Mouse (Mus musculus) testis, adult 2 months (tissue): ENCODE data around the gene Rdm1. TPM values are rescaled to one million over a fixed set of nuclear protein-coding genes. Genes with fewer than 3 reads are reported as not detected.

Experiments used
- H3K27ac ChIP-seq: fragments of 200-500 bp; 2 replicates; pipeline ENCODE4 v1.5.1; 2012; ENCODE audit warnings: low read depth, low read length; ENCODE audit not compliant: control insufficient read depth, insufficient read depth
- H3K27me3 ChIP-seq: fragments of 200-500 bp; 2 replicates; pipeline ENCODE4 v1.6.1; 2012; ENCODE audit warnings: mild to moderate bottlenecking, low read length, moderate library complexity; ENCODE audit not compliant: control insufficient read depth, insufficient read depth
- H3K36me3 ChIP-seq: fragments of 200-500 bp; 2 replicates; pipeline ENCODE4 v1.6.1; 2012; ENCODE audit warnings: mild to moderate bottlenecking, low read length; ENCODE audit not compliant: control insufficient read depth, insufficient read depth
- H3K4me1 ChIP-seq: fragments of 200-500 bp; 2 replicates; pipeline ENCODE4 v1.6.1; 2012; ENCODE audit warnings: low read length; ENCODE audit not compliant: control insufficient read depth, insufficient read depth
- H3K4me3 ChIP-seq: fragments of 200-500 bp; 2 replicates; pipeline ENCODE4 v1.5.1; 2012; ENCODE audit warnings: low read depth, mild to moderate bottlenecking, low read length, moderate library complexity, mixed read lengths; ENCODE audit not compliant: control insufficient read depth
- CTCF ChIP-seq: fragments of 200-500 bp; IDR thresholded peaks from 2 replicates; pipeline ENCODE4 v1.5.1; 2012; ENCODE audit warnings: low read depth, mild to moderate bottlenecking, inconsistent platforms, low read length, moderate library complexity; ENCODE audit not compliant: control insufficient read depth, insufficient read depth, insufficient replicate concordance
- POLR2A ChIP-seq: fragments of 200-500 bp; IDR thresholded peaks from 2 replicates; pipeline ENCODE4 v1.6.1; 2012; ENCODE audit warnings: low read depth, mild to moderate bottlenecking, inconsistent platforms, low read length, moderate library complexity; ENCODE audit not compliant: control insufficient read depth
- polyA plus RNA-seq: library from polyadenylated mRNA; depleted of rRNA; stranded (reverse); fragments of >200 nt; gene quantifications from 2 replicates; pipeline ENCODE4 v1.2.3, GENCODE M21; 2012; rRNA removed

Gene Rdm1
- polyA plus RNA-seq, 1 experiment: 7.8 TPM

GRCm38 (mm10) chr11:101681968-101682367 is 55.0 kb downstream of the Rdm1 start:
- Histone ChIP-seq H3K36me3 (no peaks in the 10 kb centered on the region), H3K27ac (no peak overlapping the region), H3K4me1 (no peaks in the 10 kb centered on the region), H3K4me3 (no peak overlapping the region), H3K27me3 (no peaks in the 10 kb centered on the region)
- no peak for TF ChIP-seq CTCF
- no peak for TF ChIP-seq POLR2A

- Histone ChIP-seq H3K27ac (no peak overlapping the region), H3K36me3 (no peaks in the 10 kb centered on the region), H3K27me3 (no peaks in the 10 kb centered on the region), H3K4me1 (no peaks in the 10 kb centered on the region), H3K4me3 (no peak overlapping the region)
- no peak for TF ChIP-seq CTCF
- TF ChIP-seq POLR2A: no peak
Observed at GRCm38 (mm10) chr11:101682410-101682960, 55.5 kb downstream of the Rdm1 start.

Other genes with a start within 250 kb of the Rdm1 start
- gene Aarsd1, start 209.6 kb upstream of the Rdm1 start, polyA plus RNA-seq: 17.9 and 18.7 TPM in 2 replicates
- 0.14 and 0.38 TPM in 2 replicates for gene Gm27029, start 202.4 kb upstream of the Rdm1 start, polyA plus RNA-seq
- 8.9 and 9.4 TPM in 2 replicates for gene Rundc1, start 202.1 kb upstream of the Rdm1 start, polyA plus RNA-seq
- gene Ptges3l, start 201.9 kb upstream of the Rdm1 start, polyA plus RNA-seq: 34.6 and 39.1 TPM in 2 replicates
- gene Rpl27, start 184.9 kb upstream of the Rdm1 start, polyA plus RNA-seq: 161 and 224 TPM in 2 replicates
- 3.2 and 3.6 TPM in 2 replicates for gene Ifi35, start 178.8 kb upstream of the Rdm1 start, polyA plus RNA-seq
- gene Rnd2, start 162.2 kb upstream of the Rdm1 start, polyA plus RNA-seq: 19.2 and 21.1 TPM in 2 replicates
- 40.0 and 43.3 TPM in 2 replicates for gene Vat1, start 161.0 kb upstream of the Rdm1 start, polyA plus RNA-seq
- 4.6 and 5.2 TPM in 2 replicates for gene Brca1, start 75.2 kb upstream of the Rdm1 start, polyA plus RNA-seq
- 323 and 355 TPM in 2 replicates for gene Nbr1, start 75.0 kb upstream of the Rdm1 start, polyA plus RNA-seq
- gene Tmem106a, start 45.0 kb upstream of the Rdm1 start, polyA plus RNA-seq: 22.8 and 26.7 TPM in 2 replicates
- 64.9 and 69.4 TPM in 2 replicates for gene Gm11634, start 27.9 kb upstream of the Rdm1 start, polyA plus RNA-seq
- 10.2 and 12.3 TPM in 2 replicates for gene Arl4d, start 38.3 kb downstream of the Rdm1 start, polyA plus RNA-seq
- gene Dhx8, start 105.7 kb downstream of the Rdm1 start, polyA plus RNA-seq: 21.0 and 21.3 TPM in 2 replicates
- gene Etv4, start 158.2 kb downstream of the Rdm1 start, polyA plus RNA-seq: 0.53 and 1.1 TPM in 2 replicates